Mouse (Mus musculus) liver, adult 2 months (tissue): Measurements from ENCODE around the gene Fam111a.

Source experiments
- CTCF ChIP-seq: fragments of 200-500 bp; IDR thresholded peaks from 2 replicates; pipeline ENCODE4 v1.5.1; 2011; ENCODE audit warnings: low read depth, low read length, control low read depth
- POLR2A ChIP-seq: fragments of 200-500 bp; IDR thresholded peaks from 2 replicates; pipeline ENCODE4 v1.6.1; 2011; ENCODE audit warnings: low read length, control low read depth; ENCODE audit not compliant: insufficient read depth; ENCODE audit errors: extremely low read depth

- peak; percentile 49 for TF ChIP-seq CTCF
- TF ChIP-seq POLR2A = peak; percentile 73; the same call in 1 of the 2 replicates
These were observed 50.2 kb downstream of the Fam111a start for GRCm38 (mm10) chr19:12595530-12596289.
